ENCODE assay signal across 20 mouse cellular contexts in the genomic region with DNA sequence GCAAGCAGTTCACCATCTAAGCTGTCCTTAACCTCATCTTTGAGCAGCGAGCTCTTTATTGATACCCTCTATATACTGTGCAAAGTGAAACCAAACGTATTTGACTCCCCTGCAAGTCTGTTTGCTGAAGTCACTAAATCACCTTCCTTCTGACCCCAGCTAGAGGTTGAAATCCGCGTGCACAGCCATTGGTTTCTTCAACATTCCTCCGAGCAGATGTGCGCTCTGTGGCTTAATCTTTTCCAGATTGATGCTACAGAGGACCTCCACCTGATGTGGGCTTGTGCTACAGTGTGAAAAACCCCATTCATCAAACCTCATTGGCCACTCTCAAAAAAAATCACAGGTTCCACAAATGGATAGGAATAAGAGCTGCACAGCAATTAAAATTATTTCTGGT.
DNase-seq lines count a peak whose midpoint lies in the region; ATAC-seq lines count a peak whose summit lies in the region.
"Had no signal": no experiment of that assay in that cellular context is flagged by ENCODE, and none has a peak within 500 bp of the region (broad histone marks: within the 10 kb centered on the region; RNA-seq: fewer than 3 reads in every experiment).

No protein-coding gene starts in this region.

- peak; percentile 75 for DNase-seq in embryo, embryonic 10 days (ENCODE audit: low spot score)
- DNase-seq in embryo, embryonic 11 days = peak; percentile 72
- peak; percentile 72 for DNase-seq in forelimb bud, embryonic 11.5 days (ENCODE audit: low read depth, low spot score)
- DNase-seq in neural tube, embryonic 11.5 days (ENCODE audit: low spot score) = peak; percentile 32
- no peak for DNase-seq in testis, postnatal 14 days (ENCODE audit: low spot score)
- DNase-seq in thymus, postnatal 14 days = no peak
- DNase-seq: adrenal gland, postnatal 14 days; cerebellum, adult 11-12 months; cerebellum, adult 9-10 months; cerebellum, postnatal 25 days; forebrain, postnatal 0 days; gastrocnemius, adult 2 months; gastrocnemius, postnatal 25 days; heart, postnatal 4 days had no signal

- H3K36me3 ChIP-seq in neural tube, embryonic 11.5 days (ENCODE audit: control insufficient read depth, insufficient read depth, low read length) = no peaks in the 10 kb centered on the region
- H3K36me3 ChIP-seq: heart, embryonic 13.5 days had no signal

- ATAC-seq in neural tube, embryonic 11.5 days (ENCODE audit: insufficient read depth, low FRiP score, low TSS enrichment) = no peak
- ATAC-seq: activated CD4-positive, CD25-positive, alpha-beta regulatory T cell, adult 4 months; forebrain, embryonic 13.5 days; forebrain, postnatal 0 days; Patski had no signal

- H3K27me3 ChIP-seq in neural tube, embryonic 11.5 days (ENCODE audit: control insufficient read depth, insufficient read depth, low read length) = no peaks in the 10 kb centered on the region
- H3K27me3 ChIP-seq: CH12.LX; forebrain, embryonic 13.5 days had no signal

- H3K4me1 ChIP-seq in neural tube, embryonic 11.5 days (ENCODE audit: control insufficient read depth, insufficient read depth, low read length) = no peaks in the 10 kb centered on the region
- H3K4me1 ChIP-seq: forebrain, embryonic 13.5 days; heart, embryonic 13.5 days had no signal

- WGBS in neural tube, embryonic 11.5 days = 53% methylated on average over 6 of the region's 6 CpGs

- H3K27ac ChIP-seq in neural tube, embryonic 11.5 days (ENCODE audit: low read depth, low read length) = no peak overlapping the region
- H3K27ac ChIP-seq: forebrain, embryonic 13.5 days; gastrocnemius, adult 2 months; heart, embryonic 13.5 days; hindbrain, embryonic 14.5 days had no signal

- H3K4me3 ChIP-seq in neural tube, embryonic 11.5 days (ENCODE audit: low read depth, low read length) = no peak overlapping the region
- H3K4me3 ChIP-seq: forebrain, embryonic 13.5 days; gastrocnemius, adult 2 months; heart, embryonic 13.5 days had no signal

- H3K9ac ChIP-seq in neural tube, embryonic 11.5 days (ENCODE audit: low read length) = no peak overlapping the region
- H3K9ac ChIP-seq: forebrain, embryonic 13.5 days; forebrain, postnatal 0 days; heart, embryonic 13.5 days; hindbrain, embryonic 14.5 days had no signal

- no peak overlapping the region for H3K4me2 ChIP-seq in neural tube, embryonic 11.5 days (ENCODE audit: low read depth)
- H3K4me2 ChIP-seq: forebrain, embryonic 13.5 days; heart, embryonic 13.5 days; hindbrain, embryonic 14.5 days had no signal

- no peaks in the 10 kb centered on the region for H3K9me3 ChIP-seq in neural tube, embryonic 11.5 days (ENCODE audit: control insufficient read depth, low read length)
- H3K9me3 ChIP-seq: forebrain, embryonic 13.5 days; heart, embryonic 13.5 days had no signal

Comparison
In these comparisons a context has a peak if more than half of its experiments do, and no peak if none do; other contexts are left out.
1. DNase-seq: peak in embryo, embryonic 10 days (single experiment), embryo, embryonic 11 days (single experiment), forelimb bud, embryonic 11.5 days (single experiment) and neural tube, embryonic 11.5 days (single experiment); none in testis, postnatal 14 days (single experiment) and thymus, postnatal 14 days (single experiment).